Mouse (Mus musculus) heart, postnatal 4 days (tissue): Measurements from ENCODE around the gene Coq6. TPM values are rescaled to one million over a fixed set of nuclear protein-coding genes. Genes with fewer than 3 reads are reported as not detected.
A peak's percentile ranks its signal among the peaks of the same experiment; 100 is the strongest.
"Not testable (repeated sequence)": the region's sequence is repeated elsewhere in the genome, so short reads cannot be mapped to it uniquely, and the experiment has no call there.

ENCODE experiments used
- DNase-seq: peaks from one replicate; pipeline ENCODE4 v3.0.0; 2021
- total RNA-seq, 2 experiments: library from RNA; stranded (reverse); gene quantifications; 2 replicates each; pipeline ENCODE4 v1.2.3; 2021

Coq6 gene
- total RNA-seq = 10 to 100 TPM; 91.6 to 94.9 TPM

GRCm38 (mm10) chr12:84361555-84362489 is at the start of gene Coq6, which contains the start of gene Fam161b:
Coq6 (plus strand) TSS chr12:84361657.
Fam161b (minus strand) TSS chr12:84361833.
- peak; percentile 94 for DNase-seq

- no peak for DNase-seq
These were observed 45.5 kb upstream of the Coq6 start for GRCm38 (mm10) chr12:84316006-84316405.

- DNase-seq = peak; percentile 90
These were observed 44.5 kb upstream of the Coq6 start, which contains the start of gene Zfp410 for GRCm38 (mm10) chr12:84316721-84317621. Zfp410 (plus strand) TSS chr12:84316852.

- peak; percentile 64 for DNase-seq
These were observed 34.3 kb upstream of the Coq6 start for GRCm38 (mm10) chr12:84327111-84327512.

GRCm38 (mm10) chr12:84336963-84337625 is 24.4 kb upstream of the Coq6 start:
- DNase-seq = no peak

GRCm38 (mm10) chr12:84347192-84347591 is 14.3 kb upstream of the Coq6 start:
- peak; percentile 50 for DNase-seq

GRCm38 (mm10) chr12:84358699-84359098 is 2.8 kb upstream of the Coq6 start:
- DNase-seq = not testable (repeated sequence)

GRCm38 (mm10) chr12:84362872-84363271 is 1.4 kb downstream of the Coq6 start:
- no peak for DNase-seq

- DNase-seq = no peak
These were observed 2.8 kb downstream of the Coq6 start for GRCm38 (mm10) chr12:84364291-84364690.

- no peak for DNase-seq
These were observed 3.7 kb downstream of the Coq6 start for GRCm38 (mm10) chr12:84365137-84365536.

- no peak for DNase-seq
These were observed 5.5 kb downstream of the Coq6 start for GRCm38 (mm10) chr12:84366971-84367370.

- no peak for DNase-seq
These were observed 10.2 kb downstream of the Coq6 start for GRCm38 (mm10) chr12:84371647-84372046.

- no peak for DNase-seq
These were observed 12.5 kb downstream of the Coq6 start for GRCm38 (mm10) chr12:84373831-84374481.

- peak; percentile 50 for DNase-seq
These were observed 20.9 kb downstream of the Coq6 start for GRCm38 (mm10) chr12:84382369-84382768.

- peak; percentile 80 for DNase-seq
These were observed 23.2 kb downstream of the Coq6 start for GRCm38 (mm10) chr12:84384644-84385081.

- DNase-seq = no peak
These were observed 24.0 kb downstream of the Coq6 start for GRCm38 (mm10) chr12:84385408-84385807.

- no peak for DNase-seq
These were observed 26.6 kb downstream of the Coq6 start for GRCm38 (mm10) chr12:84388097-84388496.

- no peak for DNase-seq
These were observed 27.4 kb downstream of the Coq6 start for GRCm38 (mm10) chr12:84388774-84389400.

- peak; percentile 52 for DNase-seq
These were observed 28.9 kb downstream of the Coq6 start for GRCm38 (mm10) chr12:84390336-84390735.

- DNase-seq = no peak
These were observed 31.2 kb downstream of the Coq6 start for GRCm38 (mm10) chr12:84392681-84393080.

- DNase-seq = no peak
These were observed 32.4 kb downstream of the Coq6 start for GRCm38 (mm10) chr12:84393847-84394246.
